Mouse (Mus musculus) cerebellum, adult 11 months (tissue): Measurements from ENCODE around the gene Csrnp1.

Experiments
- DNase-seq: peaks from one replicate; pipeline ENCODE4 v3.0.0; 2022

Gene Csrnp1

GRCm38 (mm10) chr9:120001945-120002725 lies 17.7 kb upstream of the Csrnp1 start:
- DNase-seq, result no peak

DNA sequence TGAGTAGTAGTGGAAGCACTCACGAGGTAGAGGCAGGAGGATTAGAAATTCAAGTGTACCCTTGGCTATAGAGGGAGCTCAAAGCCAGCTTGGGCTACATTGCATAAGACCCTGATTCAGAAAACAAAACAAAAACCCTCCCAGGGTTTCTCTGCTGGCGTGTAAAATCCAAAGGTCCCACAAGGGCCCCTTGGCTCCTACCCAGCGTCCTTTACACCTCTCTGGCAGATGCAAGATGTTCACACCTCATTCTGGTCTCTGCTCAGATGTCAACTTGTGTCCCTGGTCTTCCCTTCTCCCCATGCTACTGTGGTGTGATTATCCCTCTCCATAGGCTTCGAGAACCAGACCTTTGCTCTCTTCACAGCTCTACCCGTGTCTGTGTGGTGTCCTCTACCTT lies 16.3 kb upstream of the Csrnp1 start:
- no peak for DNase-seq

- DNase-seq, result no peak
Measured at GRCm38 (mm10) chr9:119999636-120000035, 15.2 kb upstream of the Csrnp1 start.

GRCm38 (mm10) chr9:119998776-119999175 lies 14.3 kb upstream of the Csrnp1 start:
- DNase-seq, result no peak

- no peak for DNase-seq
Measured at GRCm38 (mm10) chr9:119996080-119996479, 11.6 kb upstream of the Csrnp1 start.

GRCm38 (mm10) chr9:119994207-119994606 lies 9.7 kb upstream of the Csrnp1 start:
- DNase-seq, result no peak

GRCm38 (mm10) chr9:119993092-119993844 lies 8.8 kb upstream of the Csrnp1 start:
- no peak for DNase-seq

- DNase-seq, result no peak
Measured at GRCm38 (mm10) chr9:119991310-119991709, 6.9 kb upstream of the Csrnp1 start.

- DNase-seq, result no peak
Measured at GRCm38 (mm10) chr9:119988304-119988703, 3.8 kb upstream of the Csrnp1 start.

- DNase-seq, result no peak
Measured at GRCm38 (mm10) chr9:119985881-119986574, 1.6 kb upstream of the Csrnp1 start.

GRCm38 (mm10) chr9:119983585-119984535 lies 598 bp downstream of the Csrnp1 start:
- peak; percentile 81 for DNase-seq

GRCm38 (mm10) chr9:119982956-119983551 lies 1.4 kb downstream of the Csrnp1 start:
- peak; percentile 44 for DNase-seq

DNA sequence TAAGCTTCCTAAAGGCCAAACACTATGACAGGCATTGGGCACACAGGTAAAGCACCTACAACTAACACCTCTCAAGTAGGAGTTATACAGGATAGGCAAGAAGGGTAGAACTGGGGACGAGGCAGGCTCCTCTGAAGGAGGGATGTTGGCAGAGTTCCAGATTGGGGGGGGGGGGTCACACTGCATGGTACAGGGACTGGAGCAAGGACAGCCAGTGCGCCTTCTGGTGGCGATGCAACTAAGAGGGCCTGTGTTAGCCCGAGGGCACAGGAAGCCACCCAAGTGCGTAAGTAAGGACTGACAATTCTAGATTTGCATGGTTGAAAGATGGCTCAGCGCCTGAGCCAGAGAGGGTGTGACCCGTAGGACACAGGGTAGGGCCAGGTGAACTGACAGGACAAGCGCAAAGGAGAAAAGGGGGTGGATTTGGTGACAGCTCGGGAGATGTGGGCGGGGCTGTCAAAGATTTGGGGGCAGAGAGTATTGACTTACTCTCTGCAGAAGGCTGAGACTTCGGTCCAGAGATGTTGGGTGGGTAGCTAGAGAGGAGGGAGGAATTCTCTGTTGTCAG lies 2.1 kb downstream of the Csrnp1 start:
- peak; percentile 54 for DNase-seq

GRCm38 (mm10) chr9:119981183-119982179 lies 3.0 kb downstream of the Csrnp1 start:
- no peak for DNase-seq

DNA sequence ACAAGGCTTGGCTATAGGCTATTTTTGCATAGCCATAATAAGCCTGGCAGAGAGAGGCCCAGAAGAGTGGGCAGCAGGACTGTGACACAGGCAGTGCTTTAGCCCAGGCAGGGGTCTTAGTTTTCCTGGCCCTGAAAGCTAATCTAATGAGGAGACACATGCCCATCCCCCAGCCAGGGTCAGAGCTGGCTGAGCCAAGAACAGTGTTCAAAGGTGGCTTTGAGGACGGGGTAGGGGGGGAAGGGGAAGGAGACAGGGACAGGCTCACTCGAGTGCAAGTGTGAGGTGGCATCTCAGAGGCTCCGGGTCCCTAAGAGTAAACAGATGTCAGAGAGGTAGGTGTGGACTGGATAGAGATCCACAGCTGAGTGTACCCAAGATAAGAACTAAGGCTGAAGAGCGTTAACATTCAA lies 3.7 kb downstream of the Csrnp1 start:
- no peak for DNase-seq

DNA sequence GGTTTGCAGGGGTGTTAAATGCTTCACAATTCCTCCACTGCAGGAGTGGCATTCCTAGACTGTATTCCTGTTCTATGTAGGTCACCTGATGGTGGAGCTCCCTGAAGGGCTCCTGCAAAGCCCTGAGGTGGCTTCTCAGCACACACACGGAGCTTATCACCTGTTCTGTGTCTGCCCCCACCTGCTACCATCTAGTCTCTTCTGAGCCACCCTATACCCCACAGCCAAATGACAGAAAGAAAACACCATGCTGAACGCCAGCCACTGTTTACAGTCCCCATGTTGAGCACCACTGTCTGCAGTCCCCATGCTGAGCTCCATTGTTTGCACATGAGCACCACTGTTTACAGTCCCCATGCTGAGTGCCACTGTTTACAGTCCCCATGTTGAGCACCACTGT lies 4.7 kb downstream of the Csrnp1 start:
- DNase-seq, result no peak

GRCm38 (mm10) chr9:119978811-119979441 lies 5.5 kb downstream of the Csrnp1 start:
- DNase-seq, result no peak

- DNase-seq, result no peak
Measured at GRCm38 (mm10) chr9:119978151-119978810, 6.2 kb downstream of the Csrnp1 start.

DNA sequence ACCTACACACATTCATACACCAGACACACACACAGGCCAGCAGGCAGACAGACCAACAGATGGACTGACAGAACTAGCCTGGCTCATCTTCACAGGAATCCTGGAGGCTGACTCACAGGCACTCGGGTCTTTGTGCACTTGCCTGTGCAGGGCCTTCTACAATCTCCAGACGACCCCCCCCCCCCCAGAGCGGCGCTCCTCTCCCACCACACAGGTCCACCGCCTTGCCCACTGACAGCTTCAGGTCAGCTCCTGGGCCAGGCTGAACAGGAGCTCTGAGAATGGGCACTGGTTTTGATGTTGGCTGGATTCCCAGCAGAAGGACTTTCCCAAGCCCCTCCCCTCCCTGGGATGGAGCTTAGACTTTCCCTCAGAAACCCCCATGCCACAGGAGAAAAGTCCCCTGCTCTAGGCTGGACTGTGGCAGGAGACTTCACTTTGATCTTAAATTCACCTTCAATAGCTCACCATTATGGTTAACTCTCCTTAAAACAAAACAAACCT lies 6.8 kb downstream of the Csrnp1 start:
- no peak for DNase-seq
